Comparison of ENCODE assay signal across 11 mouse cellular contexts in the genomic region with DNA sequence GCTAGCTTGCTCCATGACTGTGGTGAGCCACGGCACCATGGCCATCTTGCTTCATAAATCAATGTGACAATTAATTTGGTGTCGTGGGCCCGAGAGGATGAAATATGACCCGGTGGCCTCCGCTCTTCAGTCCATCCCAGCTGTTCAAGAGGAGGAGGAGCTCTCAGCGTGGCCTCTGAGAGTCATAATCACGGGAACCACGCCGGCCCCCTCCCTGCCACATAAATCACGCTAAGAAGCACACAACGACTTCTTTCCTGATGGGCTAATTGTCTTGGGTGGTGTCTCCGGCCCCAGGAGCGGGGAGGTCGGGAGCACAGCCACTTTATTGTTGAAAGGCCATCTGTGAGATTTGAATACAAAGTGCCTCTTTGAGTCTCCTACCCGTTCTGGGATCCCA.
DNase-seq lines count a peak whose midpoint lies in the region; ATAC-seq lines count a peak whose summit lies in the region.
"Had no signal": no experiment of that assay in that cellular context is flagged by ENCODE, and none has a peak within 500 bp of the region (broad histone marks: within the 10 kb centered on the region; RNA-seq: fewer than 3 reads in every experiment).

No protein-coding gene starts in this region.

- ATAC-seq in hindbrain, embryonic 16.5 days, result no peak
- ATAC-seq: inflammation-experienced regulatory T-cells, adult 6 months had no signal

- H3K4me3 ChIP-seq in hindbrain, embryonic 10.5 days, result no peak overlapping the region
- H3K4me3 ChIP-seq in hindbrain, embryonic 16.5 days (ENCODE audit: low read length), result no peak overlapping the region
- H3K4me3 ChIP-seq: forebrain, embryonic 12.5 days; megakaryocyte, embryonic 14.5 days had no signal

- H3K36me3 ChIP-seq in hindbrain, embryonic 10.5 days, result no peaks in the 10 kb centered on the region
- H3K36me3 ChIP-seq in hindbrain, embryonic 16.5 days (ENCODE audit: control insufficient read depth, insufficient read depth, low read length), result no peaks in the 10 kb centered on the region

- DNase-seq in hindbrain, embryonic 10.5 days (ENCODE audit: low spot score), result peak; percentile 64
- DNase-seq in adrenal gland, postnatal 25 days, result peak; percentile 43
- DNase-seq in kidney, adult 11 months, result peak; percentile 73
- DNase-seq in lung, postnatal 14 days, result peak; percentile 70
- DNase-seq in frontal cortex, postnatal 14 days (ENCODE audit: low spot score in 2 of 2), result no peak
- DNase-seq in right cerebral cortex, postnatal 36 days (ENCODE audit: low spot score in 2 of 2), result no peak
- DNase-seq in liver, result no peak

- 0 out of 2 replicates have a peak, but pooled peaks cover 9% of the 10 kb centered on the region for H3K27me3 ChIP-seq in hindbrain, embryonic 10.5 days (ENCODE audit: insufficient read depth, poor library complexity, severe bottlenecking)
- H3K27me3 ChIP-seq in hindbrain, embryonic 16.5 days (replicated peaks; ENCODE audit: control insufficient read depth, insufficient read depth, low read length), result no peaks in the 10 kb centered on the region
- H3K27me3 ChIP-seq: forebrain, embryonic 12.5 days had no signal

- H3K4me1 ChIP-seq in hindbrain, embryonic 10.5 days (replicated peaks), result peaks cover 86% of the 10 kb centered on the region
- H3K4me1 ChIP-seq in hindbrain, embryonic 16.5 days (ENCODE audit: control insufficient read depth, insufficient read depth, low read depth, low read length), result peaks cover 24% of the 10 kb centered on the region

- peak overlapping the region; percentile 74 for H3K27ac ChIP-seq in hindbrain, embryonic 10.5 days
- H3K27ac ChIP-seq in hindbrain, embryonic 16.5 days (ENCODE audit: low read depth, low read length), result no peak overlapping the region

- H3K9ac ChIP-seq in hindbrain, embryonic 16.5 days (ENCODE audit: low read depth, low read length), result no peak overlapping the region

- H3K4me2 ChIP-seq in hindbrain, embryonic 16.5 days (ENCODE audit: low read length), result no peak overlapping the region
- H3K4me2 ChIP-seq: forebrain, embryonic 12.5 days had no signal

- 40% methylated on average over 15 of the region's 15 CpGs for WGBS in hindbrain, embryonic 10.5 days
- WGBS in hindbrain, embryonic 16.5 days, result 24% methylated on average over 15 of the region's 15 CpGs

- no peaks in the 10 kb centered on the region for H3K9me3 ChIP-seq in hindbrain, embryonic 10.5 days
- H3K9me3 ChIP-seq in hindbrain, embryonic 16.5 days (ENCODE audit: control insufficient read depth, low read length), result no peaks in the 10 kb centered on the region
- H3K9me3 ChIP-seq: forebrain, embryonic 12.5 days; megakaryocyte, embryonic 14.5 days had no signal

Comparison
In these comparisons a context has a peak if more than half of its experiments do, and no peak if none do; other contexts are left out.
1. DNase-seq: peak in hindbrain, embryonic 10.5 days (single experiment), adrenal gland, postnatal 25 days (single experiment), kidney, adult 11 months (single experiment) and lung, postnatal 14 days (single experiment); none in frontal cortex, postnatal 14 days (0 of 2), right cerebral cortex, postnatal 36 days (0 of 2) and liver (single experiment).